Mouse (Mus musculus) frontal cortex, adult 2 months (tissue): Measurements from ENCODE around the gene Lsamp. TPM values are rescaled to one million over a fixed set of nuclear protein-coding genes. Genes with fewer than 3 reads are reported as not detected.
A peak's percentile ranks its signal among the peaks of the same experiment; 100 is the strongest.

Source experiments
- DNase-seq, 2 experiments: peaks; one replicate each; pipeline ENCODE4 v3.0.0; 2022; ENCODE audit warnings: low spot score in 1 of 2; ENCODE audit errors: extremely low spot score in 1 of 2
- polyA plus RNA-seq: library from polyadenylated mRNA; depleted of rRNA; stranded (reverse); fragments of >200 nt; gene quantifications from 2 replicates; pipeline ENCODE4 v1.2.3, GENCODE M21; 2012

Lsamp gene
- polyA plus RNA-seq, 1 experiment: 96.8 TPM

DNA sequence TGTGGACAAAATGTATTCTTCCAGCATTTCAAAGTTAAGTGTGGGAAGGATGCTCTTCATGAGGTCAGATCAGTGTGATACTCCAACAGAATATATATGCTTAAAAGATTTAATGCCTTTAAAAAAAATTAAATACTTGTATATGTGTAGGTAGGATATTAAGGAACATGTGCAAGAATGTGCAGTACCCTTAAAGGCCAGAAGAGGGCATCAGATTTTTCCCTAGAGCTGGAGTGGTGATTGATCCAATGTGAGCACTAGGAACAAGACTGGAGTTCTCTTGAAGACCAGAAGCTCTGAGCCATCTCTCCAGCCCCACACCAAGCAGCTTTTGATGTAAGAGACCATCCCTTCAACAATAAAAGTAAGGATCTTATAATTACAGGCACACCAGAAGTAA, 1708.3 kb downstream of the Lsamp start:
- DNase-seq: no peak

DNA sequence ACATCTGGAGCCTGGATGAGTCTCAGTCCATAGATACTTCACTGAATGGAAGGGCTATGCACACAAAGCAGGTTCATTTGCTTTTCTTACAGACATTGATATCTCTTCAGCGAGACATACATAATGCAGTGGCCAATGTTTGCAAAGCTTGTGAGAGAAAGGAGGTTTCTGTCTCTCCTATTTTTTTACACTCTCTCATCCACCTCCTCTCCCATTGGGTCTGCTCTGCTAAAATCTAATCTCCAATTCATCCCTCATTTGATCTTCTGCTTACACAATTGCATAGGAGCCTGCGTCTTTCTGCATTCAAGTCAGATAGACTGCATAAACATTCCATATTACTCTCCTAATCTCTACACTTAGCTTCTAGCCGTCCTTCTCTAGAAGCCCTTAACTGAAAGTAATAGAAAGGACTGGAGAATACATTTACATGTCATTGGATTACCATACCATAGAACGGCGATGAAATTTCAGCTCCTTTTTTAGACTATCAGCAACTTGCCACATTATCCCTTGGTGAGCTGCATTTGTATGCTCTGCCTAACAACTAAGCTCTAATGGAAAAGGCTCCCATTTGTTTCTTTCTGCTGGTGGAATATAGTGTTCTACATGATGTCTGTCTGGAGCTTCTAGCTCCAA, 1717.7 kb downstream of the Lsamp start:
- DNase-seq: no peak

DNA sequence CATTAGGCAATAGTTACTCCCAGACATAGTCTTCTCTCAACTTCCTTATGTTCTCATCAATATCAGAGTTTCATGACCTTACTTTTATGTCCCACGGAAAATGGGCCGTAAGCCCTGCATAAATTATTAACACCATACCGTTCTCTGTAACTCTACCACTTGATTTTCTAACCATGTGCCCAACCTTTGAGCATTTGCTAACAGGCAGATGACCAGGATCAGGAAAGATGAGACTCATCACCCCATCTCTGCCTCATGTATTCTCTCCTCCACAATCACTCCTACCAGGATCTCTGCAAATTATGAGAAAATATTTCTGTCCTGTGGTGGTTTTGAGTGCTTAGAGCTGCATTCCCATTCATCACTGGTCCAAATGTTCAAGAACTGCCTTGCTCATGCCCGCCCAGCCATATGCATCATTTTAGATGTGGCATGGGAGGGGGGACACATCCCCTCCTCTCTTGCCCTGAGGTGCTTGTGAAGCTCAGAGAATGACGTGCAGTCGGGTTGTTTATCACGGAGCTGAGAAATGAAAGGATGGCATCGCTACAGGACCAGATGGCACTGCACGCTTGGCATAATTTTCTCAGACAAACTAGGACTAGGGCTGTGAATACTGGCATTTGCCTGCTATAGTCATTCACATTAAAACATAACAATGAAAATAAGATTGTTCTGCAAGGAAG, 1744.9 kb downstream of the Lsamp start:
- DNase-seq: peak; percentile 46 to 77

DNA sequence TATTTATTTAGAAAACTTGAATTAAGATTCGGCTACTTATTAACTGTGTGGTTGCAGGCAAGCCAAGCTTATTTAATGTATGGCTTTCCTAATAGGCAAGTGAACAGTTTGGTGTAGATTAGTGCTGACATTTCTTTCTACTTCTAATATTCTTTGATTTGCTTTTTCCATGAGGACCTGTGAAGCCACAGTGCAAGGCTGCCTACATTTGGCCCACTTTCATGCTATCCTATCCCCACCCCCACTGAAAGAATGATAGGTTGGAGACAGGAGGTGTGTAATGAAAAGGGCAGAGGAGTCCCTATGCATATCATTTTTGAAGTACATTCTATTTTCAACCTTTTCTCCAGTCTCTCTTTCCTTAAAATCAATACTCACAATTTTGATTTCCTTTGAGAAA, 1745.8 kb downstream of the Lsamp start:
- no peak for DNase-seq

DNA sequence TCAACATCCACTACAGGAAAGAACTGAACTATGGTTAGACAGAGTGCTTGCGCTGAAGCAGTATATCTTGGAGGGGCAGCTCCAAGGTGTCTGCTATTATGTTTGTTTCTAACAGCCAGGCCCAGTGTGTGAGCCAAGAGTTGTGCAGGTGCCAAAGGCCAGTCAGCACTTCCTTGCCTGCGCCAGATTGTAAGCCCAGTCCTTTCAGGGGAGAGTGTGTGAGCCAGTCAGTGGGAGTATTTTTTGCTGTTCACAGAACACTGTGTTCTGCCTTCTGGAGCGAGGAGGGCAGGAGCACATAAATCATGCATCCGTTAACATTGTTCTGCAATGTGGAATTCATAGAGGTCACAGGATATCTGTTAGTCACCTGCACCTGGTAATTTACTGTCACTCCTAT, 1760.9 kb downstream of the Lsamp start:
- DNase-seq: peak; percentile 48 to 57

DNA sequence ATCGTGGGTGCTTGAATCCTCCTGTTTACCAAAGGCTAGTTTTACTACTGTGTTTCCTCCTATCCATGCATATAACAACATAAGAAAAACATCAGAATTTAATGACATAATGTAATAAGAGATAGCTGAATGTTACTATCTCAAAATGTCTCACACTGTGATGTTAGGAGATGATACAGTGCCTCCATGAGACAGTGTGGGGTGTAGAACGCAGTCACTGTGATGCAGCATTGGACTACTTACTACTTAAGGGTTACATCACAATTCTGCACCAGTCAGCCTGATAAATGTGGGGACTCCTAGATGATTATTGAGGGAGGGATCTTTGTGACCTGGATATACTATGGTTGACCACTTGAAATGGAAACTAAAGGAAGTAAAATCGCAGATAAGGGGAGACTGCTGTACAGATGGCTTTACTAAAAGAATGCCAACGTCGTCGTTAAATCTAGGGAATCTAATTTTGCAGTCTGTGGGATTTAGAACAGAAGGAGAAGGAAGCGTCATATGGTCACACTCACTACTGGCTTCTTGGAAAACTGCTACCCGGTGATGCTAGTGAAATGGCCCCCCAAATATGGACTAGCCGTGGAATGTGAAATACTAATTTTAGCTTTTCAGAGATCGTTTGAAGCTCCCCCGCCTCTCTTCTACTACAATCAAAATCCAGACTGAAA, 1762.2 kb downstream of the Lsamp start:
- peak; percentile 54 to 65 for DNase-seq

DNA sequence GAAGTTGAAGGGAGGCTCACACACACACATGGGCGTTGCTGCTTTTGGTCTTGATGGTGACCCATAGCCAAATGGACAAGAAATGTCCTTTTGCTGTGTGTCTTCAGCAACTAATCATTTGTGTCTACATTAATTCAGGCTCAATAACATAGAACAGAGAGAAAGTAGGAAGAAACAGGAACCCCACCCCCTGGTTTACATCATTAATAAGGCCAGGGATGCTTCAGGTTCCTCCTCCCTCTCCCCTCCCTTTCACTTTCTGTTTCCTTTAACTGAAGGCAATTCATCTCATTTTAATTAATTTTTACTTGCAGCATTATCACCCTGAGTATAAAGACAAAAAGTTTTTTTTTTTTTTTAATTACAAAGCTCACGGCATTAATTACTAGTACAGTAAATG, 1763.7 kb downstream of the Lsamp start:
- DNase-seq: no peak

DNA sequence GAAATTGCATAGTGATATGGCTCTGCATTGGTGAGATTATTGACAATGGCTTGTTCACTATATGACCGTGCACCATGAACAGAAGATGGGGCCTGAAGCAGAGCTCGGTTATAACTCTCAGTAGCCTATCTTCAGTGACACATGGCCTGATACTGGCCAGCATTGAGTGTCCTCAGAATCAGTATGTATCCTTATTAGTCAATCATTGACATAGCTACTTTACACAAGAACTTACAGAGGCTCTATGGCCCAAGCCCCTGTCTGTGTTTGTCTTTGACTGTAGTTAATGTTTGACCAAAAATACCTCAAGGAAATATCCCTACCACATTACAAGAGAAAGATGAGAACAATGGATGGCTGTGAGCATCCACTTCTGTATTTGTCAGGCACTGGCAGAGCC, 1764.6 kb downstream of the Lsamp start:
- DNase-seq: no peak

DNA sequence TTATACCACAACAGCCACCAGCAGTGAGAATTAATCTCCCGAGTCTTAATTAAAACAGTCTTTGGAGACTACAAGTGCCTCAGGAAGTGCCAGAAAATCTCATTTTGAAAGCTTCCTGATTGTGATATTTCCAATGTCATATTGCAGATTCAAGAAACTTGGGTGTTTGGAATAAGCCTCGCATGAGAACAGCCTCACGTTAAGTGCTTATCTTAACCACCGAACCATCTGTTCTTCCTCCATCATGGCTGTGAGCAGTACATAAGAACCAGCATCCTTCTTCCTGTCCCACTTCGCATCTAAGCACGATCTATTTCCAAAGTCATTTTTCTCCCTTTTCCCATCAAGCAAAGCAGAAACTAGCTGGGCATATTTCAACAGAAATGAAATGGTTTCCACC, 1780.1 kb downstream of the Lsamp start:
- peak in 1 of 2 experiments; percentile 48 for DNase-seq

DNA sequence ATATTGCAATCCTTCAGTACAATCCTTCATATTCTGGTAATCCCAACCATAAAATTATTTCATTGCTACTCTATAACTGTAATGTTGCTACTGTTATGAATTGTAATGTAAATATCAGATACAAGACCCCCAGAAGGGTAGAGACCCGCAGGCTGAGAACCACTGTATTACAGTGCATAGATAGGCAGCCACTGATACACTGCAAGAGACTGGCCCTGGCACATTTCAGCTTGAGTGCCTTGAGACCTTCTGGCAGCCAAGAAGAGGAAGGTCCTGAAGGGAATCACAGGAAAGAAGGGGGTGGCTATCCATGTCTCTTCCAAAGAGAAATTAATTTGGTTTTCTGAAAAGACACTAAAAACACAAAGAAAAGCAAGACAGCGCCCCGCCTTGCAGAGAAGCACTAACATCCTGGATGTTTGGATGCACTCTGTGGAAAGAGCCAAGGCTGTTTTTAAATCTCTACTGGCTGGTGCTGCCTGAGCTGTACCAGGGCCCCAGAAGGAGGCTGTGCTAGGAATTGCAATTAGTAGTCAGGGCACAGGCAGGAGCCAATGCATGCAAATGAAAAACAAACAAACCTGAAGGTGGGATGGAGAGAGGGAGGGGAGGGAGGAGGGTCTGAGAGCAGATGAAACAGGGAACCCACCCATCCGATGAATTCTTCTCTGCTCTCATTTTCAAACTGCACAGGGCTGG, 1787.4 kb downstream of the Lsamp start:
- DNase-seq: no peak

DNA sequence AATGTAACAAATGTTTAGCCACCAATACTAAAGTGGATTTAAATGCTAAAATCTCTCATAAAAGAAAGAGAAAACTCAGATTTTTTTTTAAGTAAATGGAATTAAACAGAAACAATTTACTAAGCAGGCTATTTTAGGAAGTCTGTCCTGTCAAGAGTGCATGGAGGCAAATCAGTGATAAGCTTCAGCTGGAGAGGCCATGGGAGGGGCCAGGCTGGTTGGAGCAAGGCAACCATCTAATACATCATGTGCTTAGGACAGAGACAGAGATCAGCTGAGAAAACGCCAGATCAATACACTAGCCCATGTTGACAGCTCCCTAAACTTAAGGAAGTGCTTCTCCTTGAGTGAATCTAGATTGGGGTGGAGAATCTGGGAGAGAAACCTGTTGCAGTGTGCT, 1793.4 kb downstream of the Lsamp start:
- DNase-seq: no peak

DNA sequence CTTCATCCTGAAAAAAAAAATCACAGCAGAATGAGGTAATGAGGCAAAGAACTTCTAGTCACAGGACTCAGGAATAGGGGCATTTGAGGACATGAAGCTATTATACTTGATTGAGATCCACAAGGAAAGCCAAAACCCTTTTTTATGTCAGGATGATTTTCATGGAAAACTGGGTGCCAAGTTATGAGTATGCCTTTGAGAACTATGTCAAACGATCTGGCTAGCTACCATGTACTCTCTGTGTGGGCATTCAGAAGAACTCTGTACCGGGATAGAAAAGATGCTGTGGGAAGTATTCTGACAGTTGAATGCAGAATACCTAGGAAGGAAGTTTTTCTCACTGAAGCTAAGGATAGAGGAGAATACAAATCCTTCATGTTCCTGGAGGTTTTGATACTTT, 1801.4 kb downstream of the Lsamp start:
- DNase-seq: peak; percentile 20 to 65

DNA sequence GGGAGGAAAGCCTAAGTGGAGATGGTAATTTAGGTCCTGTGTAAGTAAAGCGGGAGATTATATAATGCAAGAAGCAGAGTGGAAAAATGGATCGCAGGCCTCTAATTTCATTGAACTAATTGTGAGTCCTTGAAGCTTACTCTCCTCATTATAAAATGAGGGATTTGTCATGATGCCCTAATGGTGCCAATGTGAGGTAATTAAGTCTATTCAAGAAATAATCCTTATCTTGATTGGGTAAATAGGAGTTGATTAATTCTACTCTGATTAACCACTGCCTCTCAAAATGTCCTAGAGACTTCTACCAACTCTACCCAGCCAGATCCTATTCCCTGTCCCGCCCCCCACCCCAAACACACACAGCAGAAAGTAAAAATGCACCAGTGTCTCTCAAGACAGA, 1802.5 kb downstream of the Lsamp start:
- DNase-seq: no peak

DNA sequence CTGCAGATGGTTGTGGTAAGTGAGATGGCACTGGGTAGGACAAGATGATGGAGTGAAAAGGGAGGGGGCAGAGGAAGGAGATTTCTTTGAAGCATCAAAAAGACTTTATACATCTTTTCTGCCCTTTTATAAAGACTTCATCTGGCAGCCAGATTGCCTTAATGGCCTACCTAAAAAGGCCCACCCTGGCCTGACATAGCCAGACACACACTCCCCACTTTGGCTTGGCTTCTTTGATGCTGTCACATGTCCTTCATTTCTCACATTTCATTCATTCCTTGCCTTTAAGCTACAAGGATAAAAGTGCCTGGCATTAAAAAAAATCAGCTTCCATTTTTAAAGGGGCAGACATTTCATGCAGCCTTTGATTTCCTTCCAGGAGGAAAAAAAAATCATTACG, 1803.0 kb downstream of the Lsamp start:
- no peak for DNase-seq

DNA sequence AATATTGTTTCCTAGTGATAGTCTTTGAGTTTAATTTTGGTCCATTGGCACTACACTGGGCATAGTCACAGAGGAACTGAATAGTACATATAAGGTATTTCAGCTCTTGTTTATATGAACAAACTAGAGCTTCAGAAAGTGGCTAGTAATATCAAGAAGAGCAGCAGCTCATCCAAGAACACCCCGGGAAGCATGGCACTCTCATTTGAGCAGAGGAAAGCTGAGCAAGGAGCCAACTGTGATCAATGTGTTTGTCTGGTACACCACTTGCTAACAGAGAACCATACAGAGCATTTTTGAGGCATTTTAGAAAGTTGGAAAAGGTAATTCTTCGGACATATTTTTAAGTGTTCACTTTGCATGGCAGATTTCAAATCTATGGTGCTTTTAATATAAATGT, 1805.9 kb downstream of the Lsamp start:
- DNase-seq: no peak

DNA sequence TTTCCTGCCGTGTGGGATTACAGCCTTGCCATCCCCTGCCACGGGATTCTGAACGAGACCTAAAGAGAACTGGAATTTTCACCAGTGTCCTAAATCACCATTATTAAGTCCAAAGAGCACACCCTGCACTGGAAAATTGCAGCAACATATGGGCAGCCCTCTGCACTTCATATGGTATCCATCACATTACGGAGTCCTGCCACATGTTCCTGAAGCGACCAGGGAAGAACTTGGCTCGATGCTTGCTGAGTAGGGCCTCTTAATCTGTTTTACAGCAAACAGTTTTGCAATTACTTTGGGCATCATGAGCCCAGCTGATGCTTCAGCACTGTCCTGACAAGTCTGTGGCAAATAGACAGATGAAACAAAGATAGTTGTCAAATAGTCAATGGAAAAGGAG, 1836.2 kb downstream of the Lsamp start:
- DNase-seq: no peak

DNA sequence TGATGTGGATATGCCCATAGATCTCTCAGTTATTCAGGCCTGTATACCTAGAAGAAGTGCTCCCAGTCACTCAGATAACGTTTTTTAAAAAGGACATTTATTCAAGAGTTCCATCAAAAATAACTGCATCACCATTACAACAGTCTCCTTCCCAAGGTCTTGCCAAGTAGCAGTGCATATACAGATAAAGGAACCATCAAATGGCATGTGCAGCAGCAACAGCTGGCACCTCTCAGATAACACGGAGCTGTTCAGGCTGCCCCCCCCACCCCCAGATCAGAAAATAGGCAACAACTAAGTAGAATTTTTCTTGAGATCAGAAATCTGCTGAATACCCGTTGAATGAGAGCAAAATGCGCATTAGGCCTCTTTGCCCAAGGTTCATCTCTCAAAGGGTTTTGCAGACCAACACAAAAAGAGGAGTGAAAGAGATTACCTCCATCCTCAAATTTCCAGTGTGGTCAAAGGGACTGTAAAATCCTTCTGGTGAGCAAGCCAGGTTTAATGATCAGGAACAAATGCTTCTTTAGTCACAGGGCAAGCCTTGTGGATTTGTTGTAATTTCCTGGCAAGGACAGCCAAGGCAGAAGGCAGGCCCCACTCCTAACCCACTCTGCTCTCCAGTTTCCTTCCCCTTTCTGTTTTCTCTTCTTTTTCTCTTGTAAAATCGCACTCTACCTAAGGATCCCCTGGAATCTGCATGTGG, 1842.9 kb downstream of the Lsamp start:
- DNase-seq: no peak

DNA sequence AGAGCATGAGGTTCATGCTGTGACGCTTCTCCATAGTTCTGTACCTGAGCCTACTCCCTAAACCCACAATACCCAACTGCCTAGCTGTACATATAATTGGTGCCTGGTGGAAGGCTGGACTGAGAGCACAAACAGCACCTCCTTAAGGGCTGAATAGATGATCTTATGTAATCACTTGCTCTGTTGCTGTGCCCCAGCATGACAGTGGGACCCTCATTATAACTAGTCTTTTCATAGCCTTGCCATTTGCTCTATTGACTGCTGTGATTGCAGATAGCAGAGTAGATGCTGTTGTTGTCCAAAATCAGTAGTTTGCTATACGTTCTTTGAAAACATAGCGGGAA, 1843.4 kb downstream of the Lsamp start:
- no peak for DNase-seq

DNA sequence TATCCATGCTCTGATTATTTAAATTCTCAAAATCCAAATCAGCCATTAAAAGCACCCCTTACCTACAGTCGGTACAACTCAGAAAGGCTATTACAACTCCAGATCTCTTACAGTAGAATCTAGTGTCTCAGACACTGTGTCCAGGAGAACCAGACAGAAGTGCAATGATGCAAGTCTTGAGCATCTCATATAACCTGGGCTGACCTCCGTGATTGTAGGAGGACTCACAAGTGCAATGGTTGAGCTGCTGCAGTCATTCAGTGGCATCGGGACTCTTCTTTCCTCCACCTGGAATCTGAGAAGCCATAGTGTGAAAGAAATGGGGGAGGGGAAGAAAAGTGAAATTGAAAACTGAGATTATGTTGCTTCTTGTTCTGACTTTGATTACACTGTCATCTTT, 1850.5 kb downstream of the Lsamp start:
- no peak for DNase-seq

DNA sequence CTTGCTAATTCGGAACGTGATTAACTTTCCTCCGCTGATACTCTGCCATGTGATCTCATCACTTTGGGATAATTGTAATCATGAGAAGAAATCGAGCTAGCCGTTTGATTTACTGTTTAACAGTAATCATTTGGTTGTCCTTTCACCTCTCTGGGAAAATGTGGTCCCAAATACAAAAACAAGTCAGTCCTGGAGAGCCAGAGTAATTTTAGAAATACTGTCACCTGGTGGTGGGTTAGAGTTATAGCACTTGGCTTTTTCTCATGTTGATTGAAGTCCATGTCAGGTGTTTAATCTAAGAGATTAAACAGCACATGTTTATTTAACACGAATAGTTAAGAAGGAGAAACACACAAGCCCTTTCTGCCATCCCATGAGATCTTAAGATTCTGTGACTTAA, 1851.6 kb downstream of the Lsamp start:
- DNase-seq: peak in 1 of 2 experiments; percentile 44
